Mouse (Mus musculus) neural tube, embryonic 13.5 days (tissue): ENCODE measurements around the gene Nav2. TPM values are rescaled to one million over a fixed set of nuclear protein-coding genes. Genes with fewer than 3 reads are reported as not detected.

Source experiments
- ATAC-seq: fragments of 200-750 bp; cut with Nextera tagmentation; 2 replicates; pipeline ENCODE4 v1.8.0; 2017; ENCODE audit warnings: low read depth, mild to moderate bottlenecking, moderate TSS enrichment, moderate library complexity
- H3K27ac ChIP-seq: fragments of 300-500 bp; sonication (generic); replicated peaks from 2 replicates; pipeline ENCODE4 v1.5.1; 2015; ENCODE audit warnings: moderate library complexity, mild to moderate bottlenecking, inconsistent platforms
- H3K27me3 ChIP-seq: fragments of 300-500 bp; sonication (generic); 2 replicates; pipeline ENCODE4 v1.6.1; 2015; ENCODE audit warnings: mild to moderate bottlenecking, inconsistent platforms
- H3K36me3 ChIP-seq: fragments of 300-500 bp; sonication (generic); 2 replicates; pipeline ENCODE4 v1.6.1; 2015; ENCODE audit warnings: mild to moderate bottlenecking, inconsistent platforms
- H3K4me1 ChIP-seq: fragments of 300-500 bp; sonication (generic); replicated peaks from 2 replicates; pipeline ENCODE4 v1.6.1; 2015; ENCODE audit warnings: inconsistent platforms
- H3K4me2 ChIP-seq: fragments of 300-500 bp; sonication (generic); 2 replicates; pipeline ENCODE4 v1.6.1; 2015; ENCODE audit warnings: inconsistent platforms, mild to moderate bottlenecking, moderate library complexity
- H3K4me3 ChIP-seq: fragments of 300-500 bp; sonication (generic); 2 replicates; pipeline ENCODE4 v1.5.1; 2015; ENCODE audit warnings: mild to moderate bottlenecking, inconsistent platforms
- H3K9ac ChIP-seq: fragments of 300-500 bp; sonication (generic); 2 replicates; pipeline ENCODE4 v1.6.1; 2015; ENCODE audit warnings: moderate library complexity, mild to moderate bottlenecking, inconsistent platforms
- H3K9me3 ChIP-seq: fragments of 300-500 bp; sonication (generic); 2 replicates; pipeline ENCODE4 v1.6.1; 2016; ENCODE audit warnings: inconsistent platforms
- WGBS: fragments of 180-500 bp; shearing (Covaris S2); methylation state at CpG from one replicate; pipeline ENCODE4 v1.1.7; 2015; 5-methylcytosine and 5-hydroxymethylcytosine counted together
- polyA plus RNA-seq: library from polyadenylated mRNA; unstranded; fragments of >200 nt; fragmentation: Nextera tagmentation; extraction: Ambion mirVana; gene quantifications from 2 replicates; pipeline ENCODE4 v1.2.1, GENCODE M21; 2015

Gene Nav2
- polyA plus RNA-seq, 1 experiment from 2014 or later: 19.6 TPM

DNA sequence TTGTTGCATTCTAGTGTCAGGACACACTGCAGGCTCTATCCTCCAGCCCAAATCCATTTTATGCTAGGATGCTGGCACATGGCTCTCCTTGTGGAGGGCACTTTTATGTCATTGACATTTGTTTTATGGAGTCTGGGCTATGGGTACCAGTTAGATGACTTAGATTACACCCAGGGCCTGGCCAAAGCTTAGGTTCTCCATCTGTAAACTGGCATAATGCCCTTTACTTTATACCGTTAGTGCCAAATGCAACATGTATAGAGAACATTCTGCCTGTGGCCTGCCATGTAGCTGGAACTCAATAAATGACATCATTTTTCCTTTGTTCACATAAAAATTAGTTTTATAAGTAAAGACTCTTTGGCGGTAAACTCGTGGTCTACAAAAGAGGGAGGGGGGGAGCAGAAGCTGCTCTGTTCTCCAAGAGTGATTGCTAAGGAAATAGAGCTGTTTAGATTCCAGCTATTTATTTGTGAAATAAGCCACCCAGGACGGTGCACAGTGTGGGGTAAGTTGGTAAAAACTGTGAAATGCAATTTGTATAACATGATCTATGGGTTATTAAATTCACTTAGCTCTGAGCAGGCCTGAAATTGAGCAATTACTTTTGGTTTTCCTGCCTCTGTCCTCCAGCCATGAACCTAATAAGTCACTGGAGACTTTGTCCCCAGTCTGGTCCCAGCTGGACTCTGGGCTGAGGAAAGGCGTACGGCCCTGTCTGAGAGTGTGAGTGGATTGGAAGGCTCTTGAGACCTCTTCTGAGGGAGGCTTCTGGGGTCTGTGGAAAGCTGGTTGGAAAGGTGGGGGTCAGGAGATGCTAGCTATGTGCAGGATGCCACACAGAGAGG lies 137.2 kb downstream of the Nav2 start:
- 35% methylated on average over 6 of the region's 6 CpGs for WGBS
- H3K9me3 ChIP-seq: no peaks in the 10 kb centered on the region
- no peak overlapping the region for H3K4me2 ChIP-seq
- peak overlapping the region; percentile 73 for H3K27ac ChIP-seq
- H3K27me3 ChIP-seq: no peaks in the 10 kb centered on the region; the same call in 1 of the 2 replicates
- peaks cover 76% of the 10 kb centered on the region for H3K4me1 ChIP-seq
- no peaks in the 10 kb centered on the region for H3K36me3 ChIP-seq
- 0 out of 2 replicates have a peak overlapping the region, but pooled peaks have one; percentile 38 for H3K9ac ChIP-seq
- H3K4me3 ChIP-seq: no peak overlapping the region
- peak; percentile 14 for ATAC-seq

GRCm38 (mm10) chr7:49046347-49046989 lies 138.0 kb downstream of the Nav2 start:
- no peak overlapping the region for H3K4me3 ChIP-seq
- H3K4me2 ChIP-seq: no peak overlapping the region
- no peaks in the 10 kb centered on the region for H3K36me3 ChIP-seq
- WGBS: 27% methylated on average over 6 of the region's 6 CpGs
- no peaks in the 10 kb centered on the region for H3K9me3 ChIP-seq
- H3K4me1 ChIP-seq: peaks cover 80% of the 10 kb centered on the region
- H3K9ac ChIP-seq: 0 out of 2 replicates have a peak overlapping the region, but pooled peaks have one; percentile 38
- peak; percentile 26 for ATAC-seq
- peak overlapping the region; percentile 73 for H3K27ac ChIP-seq
- H3K27me3 ChIP-seq: no peaks in the 10 kb centered on the region; the same call in 1 of the 2 replicates

GRCm38 (mm10) chr7:49047336-49047735 lies 138.8 kb downstream of the Nav2 start:
- Histone ChIP-seq H3K4me1 (peaks cover 81% of the 10 kb centered on the region), H3K4me2 (no peak overlapping the region), H3K27me3 (no peaks in the 10 kb centered on the region; the same call in 1 of the 2 replicates), H3K36me3 (no peaks in the 10 kb centered on the region), H3K27ac (no peak overlapping the region), H3K9me3 (no peaks in the 10 kb centered on the region), H3K9ac (no peak overlapping the region), H3K4me3 (no peak overlapping the region)
- 0 out of 2 replicates have a peak, but pooled peaks have one; percentile 8 for ATAC-seq
- WGBS: 49% methylated on average over 8 of the region's 8 CpGs

DNA sequence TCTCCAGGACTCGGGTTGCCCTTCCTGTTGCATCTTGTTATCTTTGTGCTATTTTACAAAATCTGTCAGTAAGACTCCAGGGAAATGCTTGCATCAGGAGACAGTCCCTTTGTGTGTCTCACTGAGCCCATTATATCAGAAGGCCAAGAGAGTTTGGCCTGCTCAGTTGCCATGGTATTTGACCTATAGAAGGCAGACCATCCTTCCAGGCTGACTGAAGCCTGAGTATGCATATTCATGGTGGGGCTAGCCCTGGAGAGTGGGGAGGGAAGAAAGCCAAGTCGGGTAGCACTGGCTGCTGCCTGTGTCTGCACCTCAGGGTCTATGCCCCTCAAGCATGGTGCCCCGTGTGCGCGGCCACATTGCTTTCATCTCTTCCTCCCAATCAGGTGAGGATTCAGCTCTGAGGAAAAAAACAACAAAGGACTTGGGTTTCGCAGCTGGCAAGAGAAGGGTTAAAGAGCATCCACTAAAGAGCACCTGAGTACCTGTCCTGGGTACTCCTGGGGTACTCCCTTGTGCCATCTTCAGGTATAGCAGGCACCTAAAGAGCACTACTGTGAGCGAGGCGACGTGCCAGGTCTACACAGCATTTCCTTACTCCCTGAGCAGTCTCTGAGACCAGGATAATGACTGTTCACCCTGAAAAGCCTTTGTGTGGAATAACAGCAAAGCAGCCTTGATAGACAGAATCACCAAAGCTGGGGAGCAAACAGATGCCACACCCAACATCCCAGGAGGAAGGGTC lies 144.5 kb downstream of the Nav2 start:
- H3K9me3 ChIP-seq: no peaks in the 10 kb centered on the region
- peaks cover 83% of the 10 kb centered on the region for H3K4me1 ChIP-seq
- no peaks in the 10 kb centered on the region for H3K36me3 ChIP-seq
- H3K4me3 ChIP-seq: no peak overlapping the region
- WGBS: 54% methylated on average over 9 of the region's 9 CpGs
- H3K9ac ChIP-seq: peak overlapping the region; percentile 27; the same call in 1 of the 2 replicates
- H3K27me3 ChIP-seq: no peaks in the 10 kb centered on the region
- H3K27ac ChIP-seq: no peak overlapping the region; the same call in 1 of the 2 replicates
- ATAC-seq: peak; percentile 77
- H3K4me2 ChIP-seq: no peak overlapping the region

GRCm38 (mm10) chr7:49055273-49055672 lies 146.8 kb downstream of the Nav2 start:
- Histone ChIP-seq H3K27me3 (no peaks in the 10 kb centered on the region), H3K9ac (no peak overlapping the region), H3K4me1 (peaks cover 74% of the 10 kb centered on the region), H3K36me3 (no peaks in the 10 kb centered on the region), H3K4me3 (no peak overlapping the region), H3K9me3 (no peaks in the 10 kb centered on the region), H3K4me2 (no peak overlapping the region), H3K27ac (no peak overlapping the region; the same call in 1 of the 2 replicates)
- peak; percentile 43; the same call in 1 of the 2 replicates for ATAC-seq
- WGBS: 55% methylated on average over 10 of the region's 10 CpGs

DNA sequence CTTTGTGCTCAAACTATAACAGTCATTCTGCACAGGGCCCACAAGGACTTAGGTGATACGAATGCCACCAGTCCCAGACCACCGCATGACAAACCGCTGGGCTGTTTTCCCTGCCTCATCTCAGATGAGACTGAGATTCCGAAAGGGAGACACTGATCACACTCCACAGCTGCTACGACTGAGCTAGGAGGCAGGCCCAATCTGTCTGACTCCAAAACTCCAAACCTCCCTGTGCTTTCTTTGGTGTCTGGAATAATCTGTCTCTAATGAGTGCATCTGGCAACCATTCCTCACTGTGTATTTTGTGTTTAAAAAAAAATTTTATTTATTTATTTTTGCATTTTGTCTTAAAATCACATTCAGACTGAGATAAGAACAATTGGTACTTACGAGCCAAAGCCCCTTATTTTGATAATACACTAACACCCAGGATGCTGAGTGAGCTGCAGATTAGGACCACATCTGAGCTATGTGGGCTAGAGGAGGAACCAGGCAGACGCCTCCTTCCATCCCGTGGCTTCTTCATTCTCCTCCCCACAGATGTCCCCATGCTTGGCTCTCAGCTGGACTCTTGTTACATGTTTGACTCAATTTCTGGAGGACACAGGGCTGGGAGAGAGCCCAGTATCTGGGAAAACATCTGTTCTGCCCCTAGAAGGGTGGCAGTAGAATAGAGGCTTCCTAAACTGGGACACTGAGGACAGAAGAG lies 149.9 kb downstream of the Nav2 start:
- no peak overlapping the region for H3K9ac ChIP-seq
- peaks cover 54% of the 10 kb centered on the region for H3K4me1 ChIP-seq
- no peaks in the 10 kb centered on the region for H3K27me3 ChIP-seq
- WGBS: 76% methylated on average over 8 of the region's 8 CpGs
- H3K9me3 ChIP-seq: no peaks in the 10 kb centered on the region
- H3K4me3 ChIP-seq: no peak overlapping the region
- no peak for ATAC-seq
- H3K27ac ChIP-seq: no peak overlapping the region
- H3K36me3 ChIP-seq: no peaks in the 10 kb centered on the region
- H3K4me2 ChIP-seq: no peak overlapping the region

GRCm38 (mm10) chr7:49064792-49065521 lies 156.4 kb downstream of the Nav2 start:
- peak; percentile 51; the same call in 1 of the 2 replicates for ATAC-seq
- Histone ChIP-seq H3K27me3 (no peaks in the 10 kb centered on the region), H3K9me3 (no peaks in the 10 kb centered on the region), H3K9ac (0 out of 2 replicates have a peak overlapping the region, but pooled peaks have one; percentile 38), H3K27ac (peak overlapping the region; percentile 81), H3K36me3 (no peaks in the 10 kb centered on the region), H3K4me1 (peaks cover 67% of the 10 kb centered on the region), H3K4me2 (no peak overlapping the region), H3K4me3 (no peak overlapping the region)
- WGBS: 45% methylated on average over 4 of the region's 4 CpGs

DNA sequence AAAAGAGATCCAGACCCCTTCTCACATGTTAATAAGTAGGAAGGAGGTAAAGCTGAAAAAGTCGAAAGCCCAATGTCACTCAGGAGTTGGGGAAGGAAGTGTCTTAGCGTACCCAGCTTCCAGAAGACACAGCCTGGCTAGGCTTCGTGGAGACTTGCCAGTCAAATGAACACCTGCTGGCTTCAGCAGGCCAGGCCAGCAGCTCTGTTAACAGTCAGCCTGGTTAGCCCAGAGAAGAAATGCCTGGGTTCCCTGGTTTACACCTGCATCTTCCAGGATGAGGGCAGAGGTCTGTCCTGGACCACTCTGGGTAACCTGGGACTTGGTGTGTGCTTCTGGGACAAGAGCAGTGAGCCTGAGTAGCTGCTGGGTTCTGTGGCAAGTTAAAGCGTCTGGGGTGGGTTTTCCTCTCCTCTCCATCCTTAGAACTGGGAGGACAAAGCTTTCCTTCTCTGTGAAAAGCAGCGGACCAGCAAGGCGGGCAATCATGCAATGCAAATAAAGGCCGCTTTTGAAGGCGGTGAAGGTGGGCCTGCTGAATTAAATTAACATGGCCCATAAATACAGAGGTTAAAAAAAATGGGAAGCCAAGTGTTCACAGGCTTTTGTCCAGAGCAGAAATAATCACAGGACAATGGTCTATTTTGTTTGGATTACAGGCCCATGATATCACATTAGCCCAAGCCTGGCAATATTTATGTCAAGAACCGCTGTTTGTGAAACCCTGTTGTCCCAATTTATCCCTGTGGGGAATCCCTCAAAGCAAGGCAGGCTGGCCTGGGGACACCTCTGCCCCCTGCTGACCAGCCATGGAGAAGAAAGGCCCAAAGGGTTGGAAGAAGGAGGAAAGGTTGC lies 157.3 kb downstream of the Nav2 start:
- no peak overlapping the region for H3K4me2 ChIP-seq
- peaks cover 72% of the 10 kb centered on the region for H3K4me1 ChIP-seq
- H3K9me3 ChIP-seq: no peaks in the 10 kb centered on the region
- peak; percentile 15; the same call in 1 of the 2 replicates for ATAC-seq
- H3K4me3 ChIP-seq: no peak overlapping the region
- H3K27me3 ChIP-seq: no peaks in the 10 kb centered on the region
- WGBS: 21% methylated on average over 9 of the region's 9 CpGs
- no peaks in the 10 kb centered on the region for H3K36me3 ChIP-seq
- H3K27ac ChIP-seq: peak overlapping the region; percentile 81
- H3K9ac ChIP-seq: peak overlapping the region; percentile 34; the same call in 1 of the 2 replicates

DNA sequence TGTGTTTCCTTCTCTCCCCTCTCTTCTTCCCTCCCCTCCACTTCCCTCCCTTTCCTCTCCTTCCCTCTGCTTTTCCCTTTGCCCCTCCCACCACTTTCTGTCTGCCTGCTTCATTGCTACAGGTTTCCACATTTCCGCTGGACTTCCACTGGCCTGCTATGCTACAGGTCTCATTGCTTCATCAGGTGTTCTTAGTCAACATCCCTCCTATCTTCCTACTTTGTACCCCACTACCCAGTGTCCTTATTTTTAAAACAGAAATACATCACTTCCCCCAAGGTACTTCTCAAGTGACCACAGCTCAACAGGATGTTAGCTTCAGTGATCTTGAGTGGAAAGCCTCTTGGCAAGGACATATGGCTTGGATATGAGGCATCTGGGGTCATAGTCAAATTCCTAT lies 158.3 kb downstream of the Nav2 start:
- Histone ChIP-seq H3K27me3 (no peaks in the 10 kb centered on the region), H3K9ac (no peak overlapping the region), H3K27ac (peak overlapping the region; percentile 81), H3K9me3 (no peaks in the 10 kb centered on the region), H3K36me3 (no peaks in the 10 kb centered on the region), H3K4me1 (peaks cover 76% of the 10 kb centered on the region), H3K4me3 (no peak overlapping the region), H3K4me2 (no peak overlapping the region)
- ATAC-seq: no peak
- 80% methylated on average over 1 of the region's 1 CpGs for WGBS

DNA sequence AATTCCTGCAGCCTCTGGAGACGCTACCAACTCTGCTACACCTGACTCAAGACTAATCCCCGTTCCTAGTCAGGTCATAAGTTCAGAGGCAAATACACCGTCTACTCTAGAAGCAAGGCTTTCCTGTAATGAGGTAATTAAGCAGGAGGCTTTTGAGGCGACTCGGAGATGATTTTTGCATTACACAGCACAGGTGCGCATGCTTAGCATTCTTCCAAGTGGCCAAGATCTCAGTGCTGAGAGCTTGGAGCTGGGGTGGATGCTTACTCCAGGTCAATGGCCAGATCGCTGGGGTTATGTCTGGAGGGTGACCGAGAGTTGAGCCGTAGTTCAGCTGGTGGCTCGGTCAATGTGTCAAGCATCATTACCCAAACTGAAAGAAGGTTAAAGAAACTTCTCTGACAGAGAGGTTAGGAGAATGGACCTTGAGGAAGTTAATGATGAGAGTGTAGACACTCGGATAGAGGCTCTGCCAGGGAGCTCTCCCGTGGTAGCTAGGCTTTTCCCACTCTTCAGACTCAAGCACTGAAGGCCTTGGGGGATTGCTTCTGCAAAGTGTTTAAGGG lies 161.0 kb downstream of the Nav2 start:
- Histone ChIP-seq H3K9ac (no peak overlapping the region), H3K4me3 (no peak overlapping the region), H3K27ac (no peak overlapping the region), H3K27me3 (no peaks in the 10 kb centered on the region), H3K4me1 (peaks cover 83% of the 10 kb centered on the region), H3K4me2 (no peak overlapping the region), H3K9me3 (no peaks in the 10 kb centered on the region), H3K36me3 (no peaks in the 10 kb centered on the region)
- no peak for ATAC-seq
- 32% methylated on average over 12 of the region's 12 CpGs for WGBS
